Mouse (Mus musculus): ENCODE results near the gene Fgfr2.

- TF ChIP-seq POLR2A (IDR thresholded peaks at IDR 0.05; ENCODE audit: control insufficient read depth, low read depth, low read length), result no peak
- TF ChIP-seq CTCF (IDR thresholded peaks at IDR 0.05; ENCODE audit: control insufficient read depth, insufficient read depth, insufficient replicate concordance, low read depth, low read length), result no peak
Observed at GRCm38 (mm10) chr7:130199317-130199716, 2923.8 kb downstream of the Fgfr2 start.
